Mouse (Mus musculus): ENCODE results near the gene Pfn1.

DNA sequence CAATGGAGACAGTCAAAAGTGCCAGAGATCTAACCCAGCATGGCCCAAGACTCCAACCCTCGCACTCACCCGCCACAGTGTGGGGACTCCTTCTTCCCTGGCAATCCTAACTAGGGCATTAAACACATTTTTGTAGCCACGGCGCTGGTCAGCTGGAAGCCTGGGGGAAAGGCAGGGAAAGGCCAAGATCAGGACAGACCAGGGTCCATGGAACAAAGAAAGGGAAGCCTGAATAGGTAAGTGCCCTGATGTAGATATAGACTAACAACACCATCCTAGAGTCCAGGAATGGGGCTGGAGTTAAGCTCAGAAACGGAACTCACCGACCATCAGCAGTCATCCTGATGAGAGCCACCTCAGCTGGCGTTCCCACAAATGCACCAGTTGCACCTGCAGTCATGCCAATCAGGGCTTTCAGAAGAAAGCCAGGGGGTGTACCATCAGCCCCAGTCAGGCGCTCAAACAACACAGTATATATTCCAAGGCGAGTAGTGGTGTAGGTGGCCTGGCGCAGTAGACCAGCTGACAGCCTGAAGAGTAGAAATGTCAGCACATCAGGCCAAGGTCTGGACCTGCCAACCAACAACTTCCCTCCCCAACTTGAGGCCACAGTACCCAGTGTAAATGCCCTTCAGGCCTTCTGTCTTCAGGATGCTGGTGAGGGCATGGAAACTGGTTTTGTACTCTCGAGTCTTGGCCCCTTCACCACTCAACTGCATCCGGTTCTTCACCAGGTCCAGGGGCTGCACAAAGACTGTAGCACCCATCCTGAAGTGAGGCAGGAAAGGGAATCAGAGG lies 8.8 kb downstream of the Pfn1 start:
- no peak for TF ChIP-seq GATA1 (IDR thresholded peaks at IDR 0.05; ENCODE audit: borderline replicate concordance, low read length)
- no peak for TF ChIP-seq FLI1 (IDR thresholded peaks at IDR 0.05; ENCODE audit: low read length)

Measured in megakaryocyte, embryonic 14.5 days (primary cell).